In the genomic region with DNA sequence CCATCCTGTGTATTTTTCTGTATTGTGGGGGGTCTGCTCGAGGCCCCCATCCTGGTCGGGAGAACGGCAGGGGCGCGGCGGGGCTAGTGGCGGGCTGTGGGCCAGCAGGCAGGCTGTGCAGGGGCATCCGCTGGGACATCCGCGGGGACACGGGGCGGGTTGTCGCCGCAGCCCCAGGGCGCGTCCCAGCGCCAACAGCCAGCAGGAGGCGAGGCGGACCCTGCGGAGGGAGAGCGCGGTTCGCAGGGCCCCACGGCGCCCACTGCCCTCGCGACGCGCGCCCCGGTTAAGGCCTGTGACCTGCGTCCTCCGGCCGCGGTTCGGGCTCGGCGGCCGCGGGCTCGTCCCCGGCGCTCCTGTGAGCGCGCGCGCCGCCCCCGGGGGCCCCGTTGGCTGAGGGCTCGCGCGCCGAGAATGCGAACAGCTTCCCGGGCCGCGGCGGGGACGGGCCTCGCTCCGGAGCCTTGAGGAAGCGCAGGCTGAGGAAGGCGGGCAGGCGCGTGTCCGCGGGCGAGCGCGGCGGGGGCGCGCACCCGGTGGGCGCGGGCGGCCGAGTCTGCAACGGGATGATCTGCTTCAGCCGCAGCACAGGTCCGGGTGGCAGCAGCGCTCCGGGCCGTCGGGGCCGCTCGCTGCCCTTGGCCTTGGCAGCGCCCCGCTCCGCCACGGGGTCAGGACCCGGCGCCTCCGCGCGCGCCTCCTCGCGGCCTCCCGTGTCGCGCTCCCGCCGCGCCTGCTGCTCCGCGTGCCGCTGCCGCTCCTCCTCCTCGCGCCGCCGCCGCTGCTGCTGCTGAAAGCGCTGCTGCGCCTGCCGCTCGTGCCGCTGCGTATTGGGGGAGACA, we compare ENCODE assay signal across 7 mouse cellular contexts. TPM values are rescaled to one million over a fixed set of nuclear protein-coding genes. Genes with fewer than 3 reads are reported as not detected.
A peak's percentile ranks its signal among the peaks of the same experiment; 100 is the strongest.
DNase-seq lines count a peak whose midpoint lies in the region; ATAC-seq lines count a peak whose summit lies in the region.

No protein-coding gene starts in this region.

- H3K4me1 ChIP-seq in intestine, embryonic 16.5 days (ENCODE audit: control insufficient read depth, insufficient read depth, low read length) = peaks cover 11% of the 10 kb centered on the region
- peaks cover 34% of the 10 kb centered on the region for H3K4me1 ChIP-seq in limb, embryonic 10.5 days
- peaks cover 14% of the 10 kb centered on the region for H3K4me1 ChIP-seq in midbrain, embryonic 11.5 days (ENCODE audit: control insufficient read depth, insufficient read depth, low read length)

- no peaks in the 10 kb centered on the region for H3K27me3 ChIP-seq in intestine, embryonic 16.5 days (replicated peaks; ENCODE audit: control insufficient read depth, insufficient read depth, low read length)
- peaks cover 24% of the 10 kb centered on the region for H3K27me3 ChIP-seq in limb, embryonic 10.5 days (ENCODE audit: low read depth, poor library complexity, severe bottlenecking)
- H3K27me3 ChIP-seq in midbrain, embryonic 11.5 days (ENCODE audit: control insufficient read depth, insufficient read depth, low read length) = peaks cover 7% of the 10 kb centered on the region

- H3K9me3 ChIP-seq in intestine, embryonic 16.5 days (ENCODE audit: control insufficient read depth, low read length) = no peaks in the 10 kb centered on the region
- H3K9me3 ChIP-seq in limb, embryonic 10.5 days (replicated peaks) = no peaks in the 10 kb centered on the region
- no peaks in the 10 kb centered on the region for H3K9me3 ChIP-seq in midbrain, embryonic 11.5 days (ENCODE audit: control insufficient read depth, low read length)

- DNase-seq in adrenal gland, adult 8-10 months = peak; percentile 75
- peak; percentile 88 for DNase-seq in embryo, embryonic 9.5 days (ENCODE audit: extremely low spot score)
- peak; percentile 84 for DNase-seq in limb, embryonic 10.5 days (ENCODE audit: low spot score)
- peak; percentile 97 for DNase-seq in midbrain, embryonic 11.5 days (ENCODE audit: low spot score, missing footprints)
- DNase-seq in spleen, adult 12 weeks (ENCODE audit: low spot score) = peak; percentile 63

- under 1% methylated on average over 105 of the region's 121 CpGs for WGBS in intestine, embryonic 16.5 days
- WGBS in limb, embryonic 10.5 days = 3% methylated on average over 120 of the region's 121 CpGs
- under 1% methylated on average over 83 of the region's 121 CpGs for WGBS in midbrain, embryonic 11.5 days

- peak overlapping the region; percentile 83 for H3K4me2 ChIP-seq in intestine, embryonic 16.5 days (ENCODE audit: low read depth, low read length)
- H3K4me2 ChIP-seq in midbrain, embryonic 11.5 days = peak overlapping the region; percentile 85

- H3K27ac ChIP-seq in intestine, embryonic 16.5 days (ENCODE audit: low read length) = peak overlapping the region; percentile 88
- peak overlapping the region; percentile 88 for H3K27ac ChIP-seq in limb, embryonic 10.5 days
- peak overlapping the region; percentile 68 for H3K27ac ChIP-seq in midbrain, embryonic 11.5 days (ENCODE audit: low read depth, low read length)

- peak overlapping the region; percentile 73 for H3K9ac ChIP-seq in intestine, embryonic 16.5 days (ENCODE audit: low read depth, low read length)
- H3K9ac ChIP-seq in midbrain, embryonic 11.5 days (ENCODE audit: low read length) = peak overlapping the region; percentile 73

- ATAC-seq in granulocyte monocyte progenitor cell, adult 5-6 weeks (replicated peaks; ENCODE audit: poor library complexity, severe bottlenecking) = peak; percentile 61
- ATAC-seq in intestine, embryonic 16.5 days = peak; percentile 89
- ATAC-seq in midbrain, embryonic 11.5 days (ENCODE audit: low FRiP score) = peak; percentile 75

- H3K36me3 ChIP-seq in intestine, embryonic 16.5 days (ENCODE audit: control insufficient read depth, insufficient read depth, low read length) = peaks cover 6% of the 10 kb centered on the region
- H3K36me3 ChIP-seq in limb, embryonic 10.5 days = peaks cover 72% of the 10 kb centered on the region
- H3K36me3 ChIP-seq in midbrain, embryonic 11.5 days (ENCODE audit: control insufficient read depth, insufficient read depth, low read length) = peaks cover 24% of the 10 kb centered on the region

- H3K4me3 ChIP-seq in intestine, embryonic 16.5 days (ENCODE audit: low read length) = peak overlapping the region; percentile 70
- H3K4me3 ChIP-seq in limb, embryonic 10.5 days = peak overlapping the region; percentile 72
- H3K4me3 ChIP-seq in midbrain, embryonic 11.5 days (ENCODE audit: low read depth, low read length) = peak overlapping the region; percentile 58

RNA-seq across cellular contexts. Expression of a gene that starts 7.3 kb away (rescaled TPM):
- 10 to 100 TPM; 51.7 to 65.2 (median 57.9) TPM for total RNA-seq in adrenal gland, adult 8-10 months (2022)
- 24.0 and 34.2 TPM in 2 replicates for total RNA-seq in granulocyte monocyte progenitor cell, adult 5-6 weeks (2014; fragmentation: Nextera tagmentation)
- total RNA-seq in granulocyte monocyte progenitor cell, adult 5-6 weeks (2017) = 16.9 and 20.3 TPM in 2 replicates
- polyA plus RNA-seq in intestine, embryonic 16.5 days (2015; fragmentation: Nextera tagmentation; extraction: Ambion mirVana) = 88.1 and 91.7 TPM in 2 replicates
- polyA plus RNA-seq in limb, embryonic 10.5 days (2016; fragmentation: Nextera tagmentation; extraction: Ambion mirVana) = 130 and 138 TPM in 2 replicates
- polyA plus RNA-seq in midbrain, embryonic 11.5 days (2014; fragmentation: Nextera tagmentation; extraction: Ambion mirVana) = 128 and 129 TPM in 2 replicates

RNA-seq across cellular contexts. Expression of a gene that starts 9.4 kb away (rescaled TPM):
- total RNA-seq in adrenal gland, adult 8-10 months (2022) = 10 to 100 TPM; 13.5 to 24.7 (median 20.6) TPM
- 0.43 and 2.5 TPM in 2 replicates for total RNA-seq in granulocyte monocyte progenitor cell, adult 5-6 weeks (2014; fragmentation: Nextera tagmentation)
- 1.9 and 4.5 TPM in 2 replicates for total RNA-seq in granulocyte monocyte progenitor cell, adult 5-6 weeks (2017)
- polyA plus RNA-seq in intestine, embryonic 16.5 days (2015; fragmentation: Nextera tagmentation; extraction: Ambion mirVana) = 0.20 and 0.43 TPM in 2 replicates
- polyA plus RNA-seq in limb, embryonic 10.5 days (2016; fragmentation: Nextera tagmentation; extraction: Ambion mirVana) = 2.7 and 3.5 TPM in 2 replicates
- 4.0 and 4.7 TPM in 2 replicates for polyA plus RNA-seq in midbrain, embryonic 11.5 days (2014; fragmentation: Nextera tagmentation; extraction: Ambion mirVana)

RNA-seq across cellular contexts. Expression of a gene that starts 11.6 kb away (rescaled TPM):
- total RNA-seq in adrenal gland, adult 8-10 months (2022) = 100 to 1,000 TPM in 1 of 4 experiments, 10 to 100 TPM in 3; 64.7 to 108 (median 88.7) TPM
- 56.5 and 77.6 TPM in 2 replicates for total RNA-seq in granulocyte monocyte progenitor cell, adult 5-6 weeks (2014; fragmentation: Nextera tagmentation)
- total RNA-seq in granulocyte monocyte progenitor cell, adult 5-6 weeks (2017) = 62.2 and 79.8 TPM in 2 replicates
- polyA plus RNA-seq in intestine, embryonic 16.5 days (2015; fragmentation: Nextera tagmentation; extraction: Ambion mirVana) = 224 and 234 TPM in 2 replicates
- 231 and 263 TPM in 2 replicates for polyA plus RNA-seq in limb, embryonic 10.5 days (2016; fragmentation: Nextera tagmentation; extraction: Ambion mirVana)
- polyA plus RNA-seq in midbrain, embryonic 11.5 days (2014; fragmentation: Nextera tagmentation; extraction: Ambion mirVana) = 249 and 251 TPM in 2 replicates

RNA-seq across cellular contexts. Expression of a gene that starts 11.6 kb away (rescaled TPM):
- total RNA-seq in adrenal gland, adult 8-10 months (2022) = 10 to 100 TPM; 23.1 to 32.0 (median 29.0) TPM
- 3.5 and 12.4 TPM in 2 replicates for total RNA-seq in granulocyte monocyte progenitor cell, adult 5-6 weeks (2014; fragmentation: Nextera tagmentation)
- 13.5 and 21.5 TPM in 2 replicates for total RNA-seq in granulocyte monocyte progenitor cell, adult 5-6 weeks (2017)
- 14.0 and 14.9 TPM in 2 replicates for polyA plus RNA-seq in intestine, embryonic 16.5 days (2015; fragmentation: Nextera tagmentation; extraction: Ambion mirVana)
- 26.8 and 28.2 TPM in 2 replicates for polyA plus RNA-seq in limb, embryonic 10.5 days (2016; fragmentation: Nextera tagmentation; extraction: Ambion mirVana)
- 4.0 and 4.6 TPM in 2 replicates for polyA plus RNA-seq in midbrain, embryonic 11.5 days (2014; fragmentation: Nextera tagmentation; extraction: Ambion mirVana)

RNA-seq across cellular contexts. Expression of a gene that starts 12.9 kb away (rescaled TPM):
- 10 to 100 TPM; 85.3 to 96.2 (median 92.1) TPM for total RNA-seq in adrenal gland, adult 8-10 months (2022)
- total RNA-seq in granulocyte monocyte progenitor cell, adult 5-6 weeks (2014; fragmentation: Nextera tagmentation) = 1.6 and 7.4 TPM in 2 replicates
- total RNA-seq in granulocyte monocyte progenitor cell, adult 5-6 weeks (2017) = 4.7 and 5.4 TPM in 2 replicates
- polyA plus RNA-seq in intestine, embryonic 16.5 days (2015; fragmentation: Nextera tagmentation; extraction: Ambion mirVana) = 24.0 and 25.1 TPM in 2 replicates
- polyA plus RNA-seq in limb, embryonic 10.5 days (2016; fragmentation: Nextera tagmentation; extraction: Ambion mirVana) = 61.5 and 75.1 TPM in 2 replicates
- 36.4 and 42.2 TPM in 2 replicates for polyA plus RNA-seq in midbrain, embryonic 11.5 days (2014; fragmentation: Nextera tagmentation; extraction: Ambion mirVana)

Comparison
In these comparisons a context has a peak if more than half of its experiments do, and no peak if none do; other contexts are left out.
1. Peak in every context shown above with its lines: DNase-seq, ATAC-seq, H3K4me3 ChIP-seq and H3K27ac ChIP-seq.